Mouse (Mus musculus): Measurements from ENCODE around the gene Rasgrp2.

Gene Rasgrp2

DNA sequence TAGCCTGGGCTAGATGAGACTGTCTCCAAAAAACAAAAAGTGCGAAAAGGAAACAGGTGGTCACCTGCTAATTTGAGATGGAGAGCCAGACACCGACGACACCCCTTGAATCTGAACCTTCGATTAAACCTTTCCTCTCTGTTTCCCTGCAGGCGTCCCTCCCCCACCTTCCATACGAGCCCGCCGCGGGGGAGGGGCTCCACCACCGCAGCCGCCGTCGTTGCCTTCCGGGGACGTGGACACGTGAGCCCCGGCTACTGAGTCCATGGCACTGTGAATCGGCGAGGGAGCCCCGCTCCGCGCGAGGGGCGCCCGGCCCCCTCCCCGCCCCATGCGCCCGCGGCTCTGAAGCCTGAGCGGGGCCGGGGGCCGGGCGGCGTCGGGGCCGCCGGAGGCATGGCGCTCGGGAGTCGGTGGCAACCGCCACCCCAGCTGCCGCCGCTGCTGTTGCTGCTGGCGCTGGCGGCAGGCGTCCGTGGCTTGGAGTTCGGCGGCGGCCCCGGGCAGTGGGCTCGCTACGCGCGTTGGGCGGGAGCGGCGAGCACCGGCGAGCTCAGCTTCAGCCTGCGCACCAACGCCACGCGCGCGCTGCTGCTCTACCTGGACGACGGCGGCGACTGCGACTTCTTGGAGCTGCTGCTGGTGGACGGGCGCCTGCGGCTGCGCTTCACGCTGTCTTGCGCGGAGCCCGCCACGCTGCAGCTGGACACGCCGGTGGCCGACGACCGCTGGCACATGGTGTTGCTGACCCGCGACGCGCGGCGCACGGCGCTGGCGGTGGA is 28.7 kb downstream of the Rasgrp2 start:
- no peak for DNase-seq (ENCODE audit: low spot score)

DNA sequence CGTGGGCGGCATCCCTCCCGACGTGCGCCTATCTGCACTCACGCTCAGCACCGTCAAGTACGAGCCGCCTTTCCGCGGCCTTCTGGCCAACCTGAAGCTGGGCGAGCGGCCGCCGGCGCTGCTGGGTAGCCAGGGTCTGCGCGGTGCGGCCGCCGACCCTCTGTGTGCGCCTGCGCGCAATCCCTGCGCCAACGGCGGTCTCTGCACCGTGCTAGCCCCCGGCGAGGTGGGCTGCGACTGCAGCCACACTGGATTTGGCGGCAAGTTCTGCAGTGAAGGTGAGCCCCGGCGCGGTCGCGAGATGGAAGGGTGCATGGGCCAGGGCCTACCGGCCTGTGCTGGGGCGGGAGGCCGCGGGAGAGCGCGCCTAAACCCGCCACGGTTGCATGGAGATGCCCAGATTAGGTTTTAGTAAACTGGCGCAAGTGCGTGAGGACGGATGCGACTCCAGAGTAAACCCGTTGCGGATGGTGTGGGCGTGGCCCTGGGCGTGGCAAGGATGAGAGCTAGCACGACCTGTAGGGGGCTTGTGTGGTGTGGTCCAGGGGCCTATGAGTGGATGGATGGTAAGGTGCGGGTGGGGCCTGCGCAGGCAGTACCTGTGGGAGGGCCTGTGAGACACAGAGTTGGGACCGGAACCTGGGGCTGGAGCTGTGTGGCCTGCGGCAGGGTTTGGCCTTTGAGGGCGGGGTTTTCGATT is 29.5 kb downstream of the Rasgrp2 start:
- DNase-seq (ENCODE audit: low spot score), result no peak

DNA sequence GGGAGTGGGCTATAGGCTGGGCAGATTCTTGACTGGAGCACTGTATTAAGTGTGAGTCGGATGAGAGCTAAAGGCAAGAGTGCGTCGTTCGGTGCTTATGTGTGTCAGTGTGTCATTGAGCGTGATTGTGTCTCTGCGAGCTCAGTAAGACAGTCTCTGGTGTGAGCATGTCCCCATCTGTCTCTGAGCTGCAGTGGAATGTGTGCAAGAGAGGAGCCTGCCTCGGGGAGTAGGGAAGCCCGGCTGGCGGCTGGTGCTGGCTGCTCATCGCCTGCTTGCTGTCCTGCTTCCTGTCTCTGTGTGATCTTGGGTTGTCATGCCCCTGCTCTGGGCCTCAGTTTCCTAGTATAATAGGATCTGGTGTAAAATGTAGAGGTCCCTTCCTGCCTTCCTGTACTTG is 43.9 kb downstream of the Rasgrp2 start:
- no peak for DNase-seq (ENCODE audit: low spot score)

DNA sequence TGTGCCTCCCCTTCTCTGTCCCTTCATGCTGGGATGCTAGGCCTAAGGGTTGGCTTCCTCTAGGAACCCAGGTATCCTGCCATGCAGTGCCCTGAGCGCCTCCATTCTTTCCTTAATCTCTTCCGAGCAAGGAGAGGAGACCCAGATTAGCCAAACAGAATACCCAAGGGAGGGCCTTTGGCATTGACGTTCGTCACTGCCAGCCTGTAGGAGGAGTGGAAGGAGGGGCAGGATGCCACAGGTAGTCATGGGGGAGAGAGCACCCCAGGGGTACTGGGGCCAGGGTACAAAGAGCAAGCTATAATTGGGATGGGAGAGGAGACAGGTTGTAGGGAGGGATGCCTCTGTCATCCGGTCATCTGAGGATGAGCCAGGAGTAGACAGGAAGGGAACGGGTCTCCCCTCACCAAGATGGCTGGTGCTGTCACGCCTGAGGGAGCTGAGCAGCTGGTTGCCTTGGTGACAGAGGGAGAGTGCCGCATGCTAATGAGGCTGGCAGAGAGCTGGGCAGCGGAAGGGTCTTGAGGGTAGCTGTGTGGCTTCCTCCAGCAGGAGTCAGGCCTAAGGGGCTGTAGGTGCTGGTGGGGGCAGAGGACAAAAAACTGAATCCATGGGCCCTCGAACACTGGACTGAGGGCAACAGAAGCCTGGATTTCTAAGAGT is 46.8 kb downstream of the Rasgrp2 start:
- no peak for DNase-seq (ENCODE audit: low spot score)

DNA sequence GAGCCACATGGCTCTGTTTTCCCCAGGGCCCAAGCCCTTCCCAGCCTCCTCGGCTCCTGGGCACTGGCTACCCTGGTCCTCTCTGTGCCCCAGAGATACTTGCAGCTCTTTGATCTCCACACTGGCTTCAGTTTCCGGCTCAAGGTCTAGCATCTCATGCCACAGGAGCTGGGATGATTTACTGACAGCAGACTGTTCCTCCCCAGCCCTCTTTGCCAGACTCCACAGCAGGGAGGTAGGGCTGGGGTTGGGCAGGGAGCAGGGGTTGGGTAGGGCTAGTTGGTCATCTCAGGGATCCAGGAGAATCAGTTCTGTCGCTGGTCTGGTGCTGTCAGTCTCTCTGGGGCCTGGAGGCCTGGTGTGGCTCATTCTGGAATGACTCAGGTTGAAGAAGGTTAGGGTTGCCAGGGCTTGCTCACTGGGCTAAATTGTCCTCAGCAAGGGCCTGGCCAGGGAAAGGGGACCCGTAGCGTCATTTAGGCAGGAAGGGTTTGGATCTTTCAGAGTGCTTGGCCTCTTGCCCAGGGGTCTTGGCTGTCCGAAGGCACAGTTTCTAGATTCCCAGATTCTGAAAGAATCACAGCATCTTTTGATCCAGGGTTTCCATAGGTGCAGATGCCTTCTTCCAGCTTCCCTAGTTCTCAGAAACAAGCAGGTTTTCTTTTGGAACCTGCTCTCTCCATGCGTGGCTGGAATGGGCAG is 47.7 kb downstream of the Rasgrp2 start:
- no peak for DNase-seq (ENCODE audit: low spot score)

DNA sequence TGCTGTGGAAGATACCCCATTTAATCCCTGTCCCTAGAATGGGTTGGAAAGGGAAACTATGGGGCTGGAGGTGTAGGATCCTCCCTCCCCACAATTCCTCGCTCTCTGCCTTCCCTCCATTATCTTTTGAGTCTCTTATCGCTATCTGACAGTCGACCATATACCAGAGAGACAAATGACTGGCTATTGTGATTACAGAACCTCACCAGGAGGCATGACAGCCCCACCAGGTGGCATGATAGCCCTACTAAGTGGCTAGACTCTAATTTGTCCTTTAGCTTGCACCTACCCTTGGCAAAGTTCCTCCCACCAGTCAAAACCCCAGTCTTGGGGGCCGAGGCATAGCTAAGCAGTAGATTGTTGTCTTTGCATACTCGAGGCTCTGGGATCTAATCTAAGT is 49.6 kb downstream of the Rasgrp2 start:
- DNase-seq (ENCODE audit: low spot score), result no peak

DNA sequence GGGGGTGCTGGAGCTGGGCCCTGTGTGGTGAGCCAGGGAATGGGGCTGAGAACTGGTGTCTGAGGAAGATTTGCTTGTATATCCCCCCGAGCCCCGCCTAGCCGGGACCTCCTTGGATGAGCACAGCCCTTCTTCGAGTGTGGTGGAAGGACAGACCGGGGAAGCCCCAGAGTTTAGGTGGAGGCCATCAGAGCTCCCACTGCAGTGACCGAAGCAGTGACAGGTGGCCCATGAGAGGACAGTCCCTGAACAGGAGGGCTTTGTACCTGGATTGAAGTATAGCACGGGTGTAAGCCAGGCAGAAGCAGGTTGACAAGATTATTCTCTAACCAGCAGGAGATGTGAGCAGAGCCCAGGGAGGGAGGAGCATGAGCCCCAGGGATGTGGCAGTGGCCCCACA is 50.7 kb downstream of the Rasgrp2 start:
- DNase-seq (ENCODE audit: low spot score), result no peak

DNA sequence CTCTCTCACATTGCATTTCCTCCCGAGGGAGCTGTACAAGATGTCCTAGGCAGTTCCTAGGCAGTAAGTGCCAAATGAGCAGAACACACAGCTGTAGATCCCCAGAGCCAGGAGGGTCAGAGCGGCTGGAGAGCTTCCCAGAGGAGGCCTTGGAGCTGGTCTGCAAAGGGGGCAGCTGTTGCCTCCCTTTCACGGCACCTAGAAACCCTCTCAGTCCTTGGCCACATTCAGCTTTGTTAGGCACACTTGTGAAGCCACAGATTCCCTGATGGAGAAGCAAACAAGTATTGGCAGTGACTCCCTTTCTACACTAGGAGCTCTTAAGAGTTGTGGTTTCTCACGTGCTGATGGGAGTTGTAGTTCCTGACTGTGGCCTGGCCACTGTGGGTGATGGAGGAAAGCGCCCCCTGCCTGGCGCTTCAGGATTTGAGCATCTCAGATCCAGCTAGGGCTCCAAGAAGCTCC is 52.9 kb downstream of the Rasgrp2 start:
- peak; percentile 71 for DNase-seq (ENCODE audit: low spot score)

DNA sequence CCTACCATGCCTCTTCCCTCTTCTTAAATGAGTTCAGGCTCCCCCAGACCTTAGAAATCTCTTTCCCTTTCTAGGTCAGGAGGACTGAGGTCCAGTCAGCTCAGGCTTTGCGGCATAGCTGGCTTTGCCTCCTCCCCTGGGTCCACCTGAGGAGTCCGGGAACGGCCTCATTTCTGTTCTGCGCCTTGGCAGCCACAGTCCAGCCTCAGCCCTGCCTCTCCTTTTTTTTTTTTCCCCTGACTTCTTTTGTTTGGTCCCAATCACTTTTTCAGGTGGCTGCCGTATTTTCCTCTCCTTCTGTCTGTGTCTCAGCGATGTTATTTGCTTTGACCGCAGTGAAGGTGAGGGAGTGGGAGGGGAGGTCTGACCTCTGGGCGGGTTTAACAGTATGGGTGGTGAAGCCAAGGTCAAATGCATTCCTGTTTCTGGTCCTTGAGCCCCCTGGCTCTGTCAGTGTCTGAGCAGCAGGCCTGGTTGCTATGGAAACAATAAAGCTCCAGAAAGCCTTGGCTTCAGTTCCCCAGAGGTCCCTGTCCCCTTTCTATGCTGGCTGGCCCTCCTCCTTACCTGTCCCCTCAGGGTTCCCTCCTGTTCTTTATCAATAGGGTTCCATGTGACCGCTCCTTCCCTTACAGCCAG is 53.7 kb downstream of the Rasgrp2 start:
- DNase-seq (ENCODE audit: low spot score), result no peak

DNA sequence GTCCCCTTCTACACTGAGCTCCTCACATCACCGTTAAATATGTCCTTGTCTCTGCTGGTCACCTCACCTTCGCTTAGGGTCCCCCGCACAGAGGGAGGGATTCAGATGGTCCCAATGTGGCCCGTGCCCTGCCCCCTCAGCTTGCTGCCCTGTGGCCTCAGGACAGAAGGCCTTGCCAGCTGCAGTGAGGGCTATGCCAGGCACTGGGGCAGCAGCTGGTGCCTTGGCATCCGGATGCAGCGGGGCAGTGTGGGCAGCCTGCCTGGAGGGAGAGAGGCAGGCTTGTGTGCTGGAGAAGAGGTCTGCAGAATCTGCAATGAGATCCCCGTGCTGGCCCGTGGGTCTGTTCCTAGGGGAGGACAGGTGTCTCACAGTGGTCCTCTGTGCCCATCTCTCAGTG is 54.2 kb downstream of the Rasgrp2 start:
- no peak for DNase-seq (ENCODE audit: low spot score)

DNA sequence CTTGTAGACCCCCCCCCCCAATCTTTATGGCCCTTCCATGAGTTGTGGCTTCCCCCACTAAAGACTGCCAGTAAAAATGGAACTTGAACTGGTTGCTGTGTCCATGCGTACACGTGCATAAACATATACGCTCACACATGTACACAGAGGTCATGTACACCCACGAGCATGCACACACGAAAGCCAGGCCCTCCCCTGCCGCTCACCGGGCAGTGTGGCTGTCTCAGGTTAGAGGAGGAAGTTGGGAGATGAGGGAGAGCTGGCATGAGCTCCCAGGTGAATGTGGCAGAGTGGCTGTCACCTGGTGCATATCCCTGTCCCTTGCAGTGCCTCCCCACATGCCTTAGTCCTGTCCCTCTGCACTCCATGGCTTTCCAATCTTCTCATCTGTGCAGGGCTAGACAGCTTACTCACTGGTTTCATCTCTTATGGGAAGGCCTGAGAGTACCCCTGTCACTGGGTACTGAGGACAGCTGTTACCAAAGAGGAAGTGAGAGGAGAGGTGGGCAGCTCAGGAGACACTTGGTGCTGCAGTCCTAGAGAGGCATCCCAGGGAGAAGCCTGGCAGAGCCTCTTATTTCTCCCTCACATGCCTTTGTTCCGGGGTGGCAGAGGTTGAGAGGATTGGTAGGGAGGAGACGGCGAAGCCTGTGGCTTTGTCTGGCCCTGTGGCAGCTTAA is 55.0 kb downstream of the Rasgrp2 start:
- DNase-seq (ENCODE audit: low spot score), result no peak

DNA sequence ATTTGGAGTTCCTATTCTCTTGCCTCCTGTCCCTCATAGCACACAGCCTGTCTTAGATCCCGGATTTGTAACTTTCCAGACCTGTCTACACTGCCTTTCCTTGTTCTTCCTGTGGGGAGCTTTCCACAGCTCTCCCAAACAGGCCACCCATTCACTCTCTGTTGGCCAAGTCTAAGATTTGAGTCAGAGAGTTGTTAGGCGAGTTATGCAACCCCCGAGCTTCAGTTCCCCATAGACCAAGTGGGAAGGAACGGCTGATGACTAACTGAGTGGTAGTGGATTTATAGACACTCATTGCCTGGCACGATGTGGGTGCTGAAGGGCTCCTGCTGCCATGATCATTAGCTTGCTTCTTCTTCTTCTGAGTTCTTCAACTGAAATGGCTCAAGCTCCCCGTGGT is 60.4 kb downstream of the Rasgrp2 start:
- DNase-seq (ENCODE audit: low spot score), result no peak

DNA sequence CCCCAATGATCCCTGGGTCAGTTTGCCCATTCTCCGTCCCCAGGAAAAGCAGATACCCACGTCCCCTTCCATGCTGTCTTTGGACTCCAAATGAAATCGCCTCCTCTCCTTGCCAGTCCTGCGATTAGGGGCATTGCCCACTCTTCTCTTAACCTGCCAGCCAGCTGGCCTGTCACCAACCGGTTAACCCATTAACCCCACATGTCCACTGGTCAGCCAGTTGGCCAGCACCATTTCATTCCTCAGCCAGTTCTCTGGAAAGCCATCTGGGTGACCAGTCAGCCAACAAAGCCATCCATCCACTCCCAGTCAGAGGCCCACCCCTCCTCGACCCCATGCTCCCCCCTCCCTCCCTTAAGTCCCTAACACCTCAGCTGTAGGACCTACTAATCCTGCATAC is 63.7 kb downstream of the Rasgrp2 start:
- DNase-seq (ENCODE audit: low spot score), result no peak

DNA sequence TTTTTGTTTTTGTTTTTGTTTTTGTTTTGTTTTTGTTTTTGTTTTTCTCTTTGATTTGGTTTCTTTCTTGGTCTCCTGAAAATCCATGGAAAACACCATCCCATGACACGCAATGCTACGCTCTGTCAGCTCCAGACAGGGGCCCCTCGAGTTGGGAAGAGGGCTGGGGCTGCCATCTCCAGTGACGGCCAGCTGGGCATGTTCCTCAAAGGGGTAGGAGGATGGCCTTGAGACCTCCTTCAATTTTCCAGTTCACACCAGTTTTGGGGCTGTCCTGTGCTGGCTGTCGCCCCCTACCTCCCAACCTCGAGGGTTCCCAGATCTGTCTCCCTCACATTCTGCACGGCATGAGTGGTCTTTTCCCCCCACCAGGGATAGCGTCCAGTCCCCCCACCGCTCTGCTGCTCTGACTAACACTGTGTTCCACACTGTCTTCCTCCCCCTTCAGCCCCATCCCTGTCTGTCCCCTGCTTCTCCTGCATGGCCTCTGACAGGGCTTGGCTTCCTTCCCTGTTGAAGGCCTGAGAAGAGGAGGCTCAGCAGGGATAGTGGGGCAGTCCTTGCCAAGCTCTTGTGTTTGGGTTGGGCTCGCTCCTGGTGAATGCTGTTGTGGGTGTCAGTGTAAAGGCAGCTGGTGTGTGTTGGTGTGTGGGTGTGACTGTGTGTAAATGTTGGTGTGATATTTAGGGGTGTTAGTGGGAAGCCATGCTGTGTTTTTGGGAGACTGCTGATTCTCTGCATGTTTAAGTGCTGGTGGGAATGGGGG is 65.3 kb downstream of the Rasgrp2 start:
- DNase-seq (ENCODE audit: low spot score), result no peak
